Mouse (Mus musculus) MEL (cell line): ENCODE measurements around the gene Spg11. TPM values are rescaled to one million over a fixed set of nuclear protein-coding genes. Genes with fewer than 3 reads are reported as not detected.

Experiments used
- DNase-seq: peaks from one replicate; pipeline ENCODE4 v3.0.0; 2011; ENCODE audit warnings: low read depth, low spot score
- H3K27ac ChIP-seq: 2 replicates; pipeline ENCODE4 v1.5.1; 2012; ENCODE audit warnings: low read depth, mild to moderate bottlenecking, control low read depth, low read length, moderate library complexity; ENCODE audit not compliant: control insufficient read depth
- H3K27me3 ChIP-seq, 2 experiments: fragments of 150-350 bp in 1 of 2; sonication (generic) in 1 of 2; 2 replicates each; pipeline ENCODE4 v1.6.1; 2012; ENCODE audit warnings: low read length in 2 of 2, mild to moderate bottlenecking in 2 of 2, improper control_type of control experiment in 1 of 2, moderate library complexity in 1 of 2; ENCODE audit not compliant: insufficient read depth in 2 of 2, control insufficient read depth in 1 of 2
- H3K36me3 ChIP-seq, 2 experiments: 2 replicates each; pipeline ENCODE4 v1.6.1; 2012 to 2014; ENCODE audit warnings: low read length in 2 of 2, improper control_type of control experiment in 1 of 2, inconsistent platforms in 1 of 2, mild to moderate bottlenecking in 1 of 2; ENCODE audit not compliant: insufficient read depth in 2 of 2, control insufficient read depth in 1 of 2
- H3K4me1 ChIP-seq, 2 experiments: fragments of 150-350 bp in 1 of 2; sonication (generic) in 1 of 2; 2 replicates each; pipeline ENCODE4 v1.6.1; 2012; ENCODE audit warnings: low read length in 2 of 2, improper control_type of control experiment in 1 of 2, mild to moderate bottlenecking in 1 of 2; ENCODE audit not compliant: insufficient read depth in 2 of 2, control insufficient read depth in 1 of 2
- H3K4me3 ChIP-seq, 2 experiments: fragments of 150-350 bp in 1 of 2; sonication (generic) in 1 of 2; 2 replicates each; pipeline ENCODE4 v1.5.1; 2012; ENCODE audit warnings: low read depth in 2 of 2, low read length in 2 of 2, mild to moderate bottlenecking in 2 of 2, moderate library complexity in 2 of 2, control low read depth in 1 of 2, improper control_type of control experiment in 1 of 2; ENCODE audit not compliant: control insufficient read depth in 1 of 2, insufficient read depth in 1 of 2
- H3K79me2 ChIP-seq: 2 replicates; pipeline ENCODE4 v1.6.1; 2012; ENCODE audit warnings: mild to moderate bottlenecking, low read length, moderate library complexity; ENCODE audit not compliant: control insufficient read depth, poor library complexity, insufficient read depth
- H3K9ac ChIP-seq: 2 replicates; pipeline ENCODE4 v1.6.1; 2012; ENCODE audit warnings: low read depth, mild to moderate bottlenecking, control low read depth, low read length, moderate library complexity; ENCODE audit not compliant: control insufficient read depth, poor library complexity, severe bottlenecking
- H3K9me3 ChIP-seq: fragments of 150-350 bp; sonication (generic); replicated peaks from 2 replicates; pipeline ENCODE4 v1.6.1; 2012; ENCODE audit warnings: mild to moderate bottlenecking, low read length, improper control_type of control experiment, moderate library complexity; ENCODE audit not compliant: insufficient read depth
- BHLHE40 ChIP-seq: IDR thresholded peaks from 2 replicates; pipeline ENCODE4 v1.6.1; 2012; ENCODE audit warnings: low read depth, mild to moderate bottlenecking, inconsistent platforms, low read length, improper control_type of control experiment, borderline replicate concordance
- CHD1 ChIP-seq: IDR thresholded peaks from 2 replicates; pipeline ENCODE4 v1.6.1; 2012; ENCODE audit warnings: low read depth, mild to moderate bottlenecking, inconsistent platforms, low read length, improper control_type of control experiment
- CHD2 ChIP-seq: IDR thresholded peaks from 2 replicates; pipeline ENCODE4 v1.6.1; 2011; ENCODE audit warnings: low read length, improper control_type of control experiment
- CTCF ChIP-seq, 3 experiments: IDR thresholded peaks in 2 of 3; conservative IDR thresholded peaks in 1 of 3; 2 replicates each; pipeline ENCODE4 v1.5.1; 2011 to 2012; ENCODE audit warnings: low read length in 3 of 3, low read depth in 2 of 3, mild to moderate bottlenecking in 2 of 3, improper control_type of control experiment in 1 of 3, inconsistent platforms in 1 of 3, mixed read lengths in 1 of 3, moderate library complexity in 1 of 3; ENCODE audit not compliant: control insufficient read depth in 1 of 3, insufficient read depth in 1 of 3, poor library complexity in 1 of 3, severe bottlenecking in 1 of 3
- EP300 ChIP-seq, 2 experiments: IDR thresholded peaks; 2 replicates each; pipeline ENCODE4 v1.6.1; 2011; ENCODE audit warnings: improper control_type of control experiment in 2 of 2, low read length in 2 of 2, low read depth in 1 of 2, mild to moderate bottlenecking in 1 of 2
- ETS1 ChIP-seq: IDR thresholded peaks from 2 replicates; pipeline ENCODE4 v1.6.1; 2012; ENCODE audit warnings: low read depth, mild to moderate bottlenecking, inconsistent platforms, low read length, improper control_type of control experiment, moderate library complexity
- GABPA ChIP-seq: IDR thresholded peaks from 2 replicates; pipeline ENCODE4 v1.6.1; 2012; ENCODE audit warnings: low read depth, mild to moderate bottlenecking, inconsistent platforms, low read length, improper control_type of control experiment, moderate library complexity
- GATA1 ChIP-seq: IDR thresholded peaks from 2 replicates; pipeline ENCODE4 v1.6.1; 2011; ENCODE audit warnings: low read depth, low read length, improper control_type of control experiment
- JUND ChIP-seq: IDR thresholded peaks from 2 replicates; pipeline ENCODE4 v1.6.1; 2011; ENCODE audit warnings: low read depth, mild to moderate bottlenecking, improper control_type of control experiment, low read length
- KAT2A ChIP-seq: conservative IDR thresholded peaks from 2 replicates; pipeline ENCODE4 v1.6.1; 2012; ENCODE audit warnings: low read depth, low read length, improper control_type of control experiment, inconsistent platforms
- MAFK ChIP-seq: IDR thresholded peaks from 2 replicates; pipeline ENCODE4 v1.6.1; 2011; ENCODE audit warnings: low read depth, mild to moderate bottlenecking, low read length, improper control_type of control experiment, borderline replicate concordance
- MAX ChIP-seq: IDR thresholded peaks from 2 replicates; pipeline ENCODE4 v1.6.1; 2011; ENCODE audit warnings: low read length, improper control_type of control experiment
- MAZ ChIP-seq: IDR thresholded peaks from 2 replicates; pipeline ENCODE4 v1.6.1; 2012; ENCODE audit warnings: low read depth, mild to moderate bottlenecking, inconsistent platforms, low read length, improper control_type of control experiment
- MEF2A ChIP-seq: IDR thresholded peaks from 2 replicates; pipeline ENCODE4 v1.6.1; 2014; ENCODE audit warnings: low read depth, mild to moderate bottlenecking, inconsistent platforms, low read length, improper control_type of control experiment; ENCODE audit not compliant: poor library complexity, insufficient replicate concordance, severe bottlenecking; ENCODE audit errors: extremely low read depth
- POLR2AphosphoS5 ChIP-seq: IDR thresholded peaks from 2 replicates; pipeline ENCODE4 v1.6.1; 2012; ENCODE audit warnings: low read depth, borderline replicate concordance, mild to moderate bottlenecking, inconsistent platforms, low read length, moderate library complexity, mixed read lengths
- RAD21 ChIP-seq: IDR thresholded peaks from 2 replicates; pipeline ENCODE4 v1.6.1; 2011; ENCODE audit warnings: mild to moderate bottlenecking, low read depth, low read length, improper control_type of control experiment
- RCOR1 ChIP-seq: IDR thresholded peaks from 2 replicates; pipeline ENCODE4 v1.6.1; 2012; ENCODE audit warnings: low read depth, mild to moderate bottlenecking, inconsistent platforms, low read length, improper control_type of control experiment
- SMC3 ChIP-seq: IDR thresholded peaks from 2 replicates; pipeline ENCODE4 v1.6.1; 2011; ENCODE audit warnings: low read depth, low read length, improper control_type of control experiment
- TAL1 ChIP-seq: IDR thresholded peaks from 2 replicates; pipeline ENCODE4 v1.6.1; 2012; ENCODE audit warnings: mild to moderate bottlenecking, inconsistent platforms, low read length, moderate library complexity, mixed read lengths
- TCF12 ChIP-seq: IDR thresholded peaks from 2 replicates; pipeline ENCODE4 v1.6.1; 2014; ENCODE audit warnings: low read depth, mild to moderate bottlenecking, inconsistent platforms, low read length, improper control_type of control experiment, moderate library complexity
- USF1 ChIP-seq: IDR thresholded peaks from 2 replicates; pipeline ENCODE4 v1.6.1; 2014; ENCODE audit warnings: low read depth, mild to moderate bottlenecking, inconsistent platforms, low read length, improper control_type of control experiment, moderate library complexity
- USF2 ChIP-seq, 2 experiments: IDR thresholded peaks; 2 replicates each; pipeline ENCODE4 v1.6.1; 2011 to 2012; ENCODE audit warnings: improper control_type of control experiment in 2 of 2, low read length in 2 of 2, borderline replicate concordance in 1 of 2, inconsistent platforms in 1 of 2, low read depth in 1 of 2, mild to moderate bottlenecking in 1 of 2; ENCODE audit not compliant: insufficient read depth in 1 of 2
- ZC3H11A ChIP-seq: IDR thresholded peaks from 2 replicates; pipeline ENCODE4 v1.6.1; 2012; ENCODE audit warnings: low read depth, mild to moderate bottlenecking, inconsistent platforms, low read length, improper control_type of control experiment
- ZKSCAN1 ChIP-seq: IDR thresholded peaks from 2 replicates; pipeline ENCODE4 v1.6.1; 2012; ENCODE audit warnings: low read depth, mild to moderate bottlenecking, inconsistent platforms, low read length, improper control_type of control experiment, moderate library complexity
- ZMIZ1 ChIP-seq: IDR thresholded peaks from 2 replicates; pipeline ENCODE4 v1.6.1; 2012; ENCODE audit warnings: low read depth, mild to moderate bottlenecking, inconsistent platforms, low read length, improper control_type of control experiment, moderate library complexity
- ZNF384 ChIP-seq: IDR thresholded peaks from 2 replicates; pipeline ENCODE4 v1.6.1; 2012; ENCODE audit warnings: low read depth, mild to moderate bottlenecking, inconsistent platforms, low read length, improper control_type of control experiment
- polyA plus RNA-seq, 2 experiments: library from polyadenylated mRNA; stranded (reverse) in 1 of 2; unstranded in 1 of 2; fragments of >175 nt in 1 of 2; fragments of >200 nt in 1 of 2; gene quantifications; 2 replicates each; pipeline versions ENCODE4 v1.2.1 to v1.2.4; 2012; ENCODE audit warnings: low replicate concordance in 2 of 2, low read depth in 1 of 2; ENCODE audit not compliant: insufficient read length in 2 of 2, insufficient read depth in 1 of 2, missing spikeins in 1 of 2
- total RNA-seq: library from RNA; depleted of rRNA; stranded (reverse); fragments of 300-350 nt; gene quantifications from 2 replicates; pipeline ENCODE4 v1.2.3, GENCODE M21; 2012

The Spg11 gene
- total and polyA plus RNA-seq, 3 experiments, result 5.9 to 6.9 TPM; not detected in 1

DNA sequence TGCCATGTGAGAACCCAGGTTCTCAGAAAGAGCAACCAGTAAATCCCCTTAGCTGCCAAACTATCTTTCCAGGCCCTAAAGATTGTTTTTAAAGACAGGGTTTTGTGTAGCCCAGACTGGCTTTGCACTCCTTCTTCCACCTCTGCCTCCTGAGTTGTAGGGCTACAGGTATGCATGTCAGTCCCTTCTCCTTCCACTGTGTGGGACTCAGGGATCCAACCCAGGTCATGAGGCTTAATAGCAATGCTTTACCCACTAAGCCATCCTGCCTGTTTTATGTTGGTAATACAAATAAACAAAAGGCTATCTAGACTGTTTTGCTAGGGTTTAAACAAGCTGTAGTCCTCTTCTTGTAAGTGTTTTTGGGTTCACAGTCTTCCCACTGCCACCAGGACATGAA lies 39.4 kb upstream of the Spg11 start:
- Histone ChIP-seq H3K36me3 (peaks cover 3 to 10% of the 10 kb centered on the region in 2 experiments; a peak in 3 of 4 replicates), H3K27me3 (no peaks in the 10 kb centered on the region), H3K27ac (no peak overlapping the region), H3K9ac (no peak overlapping the region), H3K4me1 (peaks cover 2 to 8% of the 10 kb centered on the region in 2 experiments; a peak in 3 of 4 replicates), H3K9me3 (no peaks in the 10 kb centered on the region), H3K79me2 (no peaks in the 10 kb centered on the region), H3K4me3 (no peak overlapping the region)
- TF ChIP-seq GATA1 (no peak), MAFK (no peak), SMC3 (no peak)
- no peak for DNase-seq

DNA sequence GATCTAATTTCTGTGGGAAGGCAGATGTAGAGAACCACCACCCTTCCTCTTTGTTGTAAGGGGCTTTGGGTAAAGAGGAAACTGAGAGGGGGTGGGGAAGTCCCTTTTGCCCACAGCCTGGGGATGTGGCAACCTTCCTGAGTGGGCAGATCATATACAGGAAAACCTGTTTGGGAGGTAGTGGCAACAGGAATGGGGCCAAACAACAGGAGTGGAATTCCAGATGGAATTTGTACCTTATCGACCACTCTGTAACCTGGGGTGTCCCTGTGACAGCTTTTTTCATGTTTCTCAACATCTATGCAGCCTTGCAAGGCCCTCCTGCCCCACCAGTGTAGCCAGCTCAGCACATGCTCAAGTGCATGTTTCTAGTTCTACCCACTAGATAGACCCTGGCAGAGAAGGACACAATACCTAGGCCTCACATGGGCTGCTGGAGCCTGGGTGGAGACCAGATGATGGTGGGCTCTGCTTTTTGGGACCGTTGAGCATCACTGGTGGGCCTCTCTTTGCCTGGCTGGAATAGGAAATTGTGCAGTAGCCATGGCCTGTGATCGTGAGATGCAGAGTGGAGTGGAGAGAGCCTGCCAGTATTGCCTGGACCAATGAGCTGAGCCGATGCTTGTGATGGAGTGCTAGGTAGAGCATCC lies 38.0 kb upstream of the Spg11 start:
- peaks cover 8 to 11% of the 10 kb centered on the region in 2 experiments for H3K4me1 ChIP-seq
- H3K27ac ChIP-seq, result no peak overlapping the region

DNA sequence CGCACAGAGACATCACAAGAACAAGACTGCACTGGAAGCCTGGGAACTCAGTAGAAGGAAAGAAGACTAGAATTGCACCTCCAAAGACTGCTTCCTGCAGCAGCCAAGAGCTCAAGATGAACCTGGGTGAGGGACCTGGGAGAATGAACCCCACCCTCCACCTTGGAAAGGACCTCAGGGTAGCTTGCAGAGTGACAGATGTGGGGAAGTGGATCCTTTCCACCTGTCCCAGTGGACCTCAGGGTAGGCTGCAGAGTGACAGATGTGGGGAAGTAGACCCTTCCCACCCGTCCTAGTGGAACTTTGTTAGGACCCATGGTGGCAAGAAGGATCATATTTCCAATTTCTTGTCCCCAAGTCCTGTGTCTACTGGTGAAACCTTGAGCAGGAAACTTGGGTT lies 37.1 kb upstream of the Spg11 start:
- H3K9me3 ChIP-seq, result no peaks in the 10 kb centered on the region
- H3K27ac ChIP-seq, result no peak overlapping the region
- H3K27me3 ChIP-seq, result no peaks in the 10 kb centered on the region
- H3K9ac ChIP-seq, result no peak overlapping the region
- peaks cover 3 to 15% of the 10 kb centered on the region in 2 experiments; a peak in 3 of 4 replicates for H3K36me3 ChIP-seq
- peaks cover 8 to 16% of the 10 kb centered on the region in 2 experiments for H3K4me1 ChIP-seq
- no peak overlapping the region for H3K4me3 ChIP-seq
- peaks cover 8% of the 10 kb centered on the region for H3K79me2 ChIP-seq
- no peak for DNase-seq
- no peak for TF ChIP-seq CHD1
- no peak for TF ChIP-seq MEF2A
- no peak for TF ChIP-seq MAZ
- TF ChIP-seq TCF12, result no peak
- TF ChIP-seq ZMIZ1, result no peak
- TF ChIP-seq CHD2, result no peak
- TF ChIP-seq ZNF384, result no peak
- TF ChIP-seq POLR2AphosphoS5, result no peak
- TF ChIP-seq USF2 (IDR thresholded peaks at IDR 0.05; ENCODE audit: borderline replicate concordance in 1 of 2, insufficient read depth in 1 of 2, low read depth in 1 of 2, low read length in 2 of 2), result no peak
- TF ChIP-seq GABPA, result no peak
- no peak for TF ChIP-seq JUND
- no peak for TF ChIP-seq ZC3H11A
- TF ChIP-seq MAX, result no peak
- TF ChIP-seq RCOR1, result no peak
- TF ChIP-seq GATA1, result no peak
- no peak for TF ChIP-seq TAL1

More for the DNA sequence above, 38.0 kb upstream of the Spg11 start:
- Histone ChIP-seq H3K9ac (no peak overlapping the region), H3K4me3 (no peak overlapping the region), H3K9me3 (no peaks in the 10 kb centered on the region), H3K79me2 (peaks cover under 1% of the 10 kb centered on the region), H3K36me3 (peaks cover 3 to 15% of the 10 kb centered on the region in 2 experiments; a peak in 3 of 4 replicates), H3K27me3 (no peaks in the 10 kb centered on the region)
- TF ChIP-seq SMC3 (no peak), BHLHE40 (no peak), ETS1 (no peak), USF1 (no peak), MAZ (no peak), MEF2A (no peak), TCF12 (no peak), EP300 (IDR thresholded peaks at IDR 0.05; ENCODE audit: low read depth in 1 of 2, low read length in 2 of 2) (no peak), CTCF (IDR thresholded peaks at IDR 0.05 in 2 of 3, conservative IDR thresholded peaks at IDR 0.05 in 1 of 3; ENCODE audit: control insufficient read depth in 1 of 3, insufficient read depth in 1 of 3, low read depth in 2 of 3, low read length in 3 of 3, poor library complexity in 1 of 3, severe bottlenecking in 1 of 3) (no peak), ZC3H11A (no peak), KAT2A (no peak), CHD1 (no peak), ZKSCAN1 (no peak), RAD21 (no peak), ZMIZ1 (no peak), ZNF384 (no peak), USF2 (IDR thresholded peaks at IDR 0.05; ENCODE audit: borderline replicate concordance in 1 of 2, insufficient read depth in 1 of 2, low read depth in 1 of 2, low read length in 2 of 2) (no peak)
- DNase-seq, result no peak
